Mouse (Mus musculus): ENCODE measurements at regions not wholly inside any gene's neighbourhood (a gene's known extent, or its start where the extent isn't known, plus 50 kb on each side); places are given as distances from the start of the nearest gene placed in this dataset.

DNA sequence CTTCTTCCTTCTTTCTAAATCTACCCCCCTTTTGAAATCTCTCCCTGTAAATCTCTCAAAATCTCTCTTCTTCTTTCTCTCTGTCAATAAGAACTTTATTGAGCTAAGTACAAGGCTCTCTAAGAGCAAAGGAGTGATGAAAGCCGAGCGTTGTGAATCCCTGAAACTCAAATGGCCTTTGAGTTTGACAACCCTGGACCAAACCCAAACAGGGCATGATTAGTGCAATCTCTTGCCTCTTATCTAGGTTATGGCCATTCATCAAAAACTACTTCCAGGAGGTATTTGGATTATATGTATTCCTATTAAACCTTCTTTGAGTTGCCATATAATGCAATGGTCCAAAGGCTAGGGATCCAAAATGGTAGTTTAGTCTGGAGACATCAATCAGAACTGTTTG is 304.0 kb downstream of the Inhba start:
- DNase-seq (ENCODE audit: low read depth, low spot score), result no peak

DNA sequence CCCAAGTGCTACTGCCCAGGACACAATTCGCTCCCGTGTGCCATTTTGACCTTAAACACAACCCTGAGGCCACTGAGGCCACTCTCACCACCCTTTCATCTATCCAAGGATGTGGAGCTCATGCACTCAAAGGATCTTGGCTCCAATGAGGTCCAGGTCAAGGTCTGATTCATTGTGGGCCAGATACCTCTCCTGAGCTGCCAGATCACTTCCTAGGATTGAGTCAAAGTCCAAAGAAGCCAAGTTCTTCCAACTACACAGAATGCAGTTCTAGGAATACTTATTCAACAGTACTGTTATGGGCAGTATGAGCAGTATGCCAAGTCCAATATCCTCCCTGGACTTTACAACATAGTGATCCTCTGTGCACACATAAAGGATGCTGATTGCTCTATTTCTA is 304.9 kb downstream of the Inhba start:
- no peak for DNase-seq (ENCODE audit: low read depth, low spot score)

DNA sequence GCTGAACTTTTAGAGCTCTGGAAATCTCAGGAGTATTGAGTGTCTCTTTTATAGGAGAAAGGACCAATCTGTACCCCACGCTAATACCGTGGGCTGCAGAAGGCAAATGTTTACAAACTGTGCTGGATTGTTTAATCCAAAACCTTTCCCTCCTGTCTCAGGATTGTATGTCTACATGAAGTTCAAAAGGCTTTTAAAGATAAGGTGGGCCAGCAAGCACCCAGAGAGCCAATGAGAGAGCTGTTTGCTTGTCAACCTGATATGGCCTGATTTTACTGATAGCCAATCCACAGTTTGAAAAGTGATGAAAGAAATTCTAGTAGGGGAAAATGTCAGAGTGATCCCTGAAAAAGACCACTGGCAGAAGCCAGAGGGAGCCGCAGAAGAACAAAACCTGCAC is 305.8 kb downstream of the Inhba start:
- no peak for DNase-seq (ENCODE audit: low read depth, low spot score)

DNA sequence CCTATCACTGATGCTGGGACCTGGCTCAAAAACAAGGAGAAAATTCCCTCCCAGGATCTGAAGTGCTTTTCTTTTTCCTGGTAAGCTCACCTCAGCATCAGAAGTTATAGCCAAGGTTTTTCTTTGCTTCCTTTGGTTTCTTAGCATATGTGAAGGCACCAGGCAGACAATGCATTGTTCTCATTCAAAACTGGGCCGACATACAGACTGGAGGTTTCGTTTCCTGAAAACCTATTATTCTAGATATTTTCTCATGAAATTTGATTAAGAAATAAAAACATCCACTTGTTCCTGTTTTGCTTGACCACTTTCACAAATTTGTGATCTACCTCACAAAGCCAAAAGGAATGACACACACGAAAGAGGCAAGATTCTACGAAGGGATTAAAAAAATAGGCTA is 308.7 kb downstream of the Inhba start:
- DNase-seq (ENCODE audit: low read depth, low spot score), result no peak

DNA sequence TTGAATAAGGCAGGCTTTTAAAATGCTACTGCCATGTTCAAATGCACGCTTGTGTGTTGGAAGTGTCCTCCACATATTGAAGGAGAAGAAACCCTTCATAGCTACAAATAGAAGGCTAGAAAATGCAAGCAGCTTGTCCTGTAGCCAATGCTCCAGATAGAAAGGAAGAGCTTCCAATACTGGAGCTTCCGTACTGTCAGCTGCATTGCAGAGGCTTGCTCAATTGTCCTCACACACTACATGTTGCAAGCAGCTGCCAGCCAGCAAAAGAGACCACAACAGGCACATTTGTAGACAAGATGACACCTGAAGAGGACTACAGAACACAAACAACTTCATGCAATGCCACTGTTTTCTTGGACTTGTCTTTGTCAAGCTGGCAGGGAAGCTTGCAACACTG is 314.0 kb downstream of the Inhba start:
- DNase-seq (ENCODE audit: low read depth, low spot score), result no peak

DNA sequence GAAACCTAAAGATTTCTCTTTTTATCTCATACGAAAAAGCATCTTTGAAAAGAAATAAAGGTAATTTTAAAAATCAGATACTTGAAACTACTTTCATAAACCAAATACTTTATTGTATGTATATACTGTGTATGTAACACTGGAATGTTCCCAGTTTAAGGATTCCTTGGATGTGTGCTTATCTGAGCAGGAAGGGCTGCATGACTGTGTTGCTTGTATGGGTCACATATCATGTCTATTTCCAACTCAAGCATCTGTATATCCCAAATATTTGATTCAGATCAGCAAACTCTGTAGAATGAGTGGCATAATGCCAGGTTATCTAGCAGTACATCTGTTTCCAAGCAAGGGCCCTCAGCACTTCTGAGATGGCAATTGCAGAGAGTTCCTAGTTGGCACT is 330.1 kb downstream of the Inhba start:
- DNase-seq (ENCODE audit: low read depth, low spot score), result no peak

DNA sequence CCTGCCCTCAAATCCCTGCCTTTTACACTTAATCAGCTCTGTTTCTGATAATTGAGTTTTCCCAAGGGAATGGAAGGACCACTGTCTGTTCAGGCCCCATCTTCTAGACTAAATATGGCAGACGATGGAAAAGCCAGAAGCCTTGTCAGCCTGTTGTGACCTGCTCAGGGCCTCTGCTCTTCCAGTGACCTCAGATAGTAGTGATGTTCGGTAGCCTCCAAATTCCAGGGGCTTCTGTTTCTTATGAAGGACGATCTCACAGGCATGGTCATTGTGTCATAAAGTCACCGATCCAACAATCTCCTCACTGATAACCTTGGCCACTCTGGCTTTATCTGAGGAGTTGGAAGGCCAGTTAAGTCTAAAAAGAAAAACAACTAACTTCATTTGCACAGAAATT is 330.5 kb downstream of the Inhba start:
- DNase-seq (ENCODE audit: low read depth, low spot score), result no peak

DNA sequence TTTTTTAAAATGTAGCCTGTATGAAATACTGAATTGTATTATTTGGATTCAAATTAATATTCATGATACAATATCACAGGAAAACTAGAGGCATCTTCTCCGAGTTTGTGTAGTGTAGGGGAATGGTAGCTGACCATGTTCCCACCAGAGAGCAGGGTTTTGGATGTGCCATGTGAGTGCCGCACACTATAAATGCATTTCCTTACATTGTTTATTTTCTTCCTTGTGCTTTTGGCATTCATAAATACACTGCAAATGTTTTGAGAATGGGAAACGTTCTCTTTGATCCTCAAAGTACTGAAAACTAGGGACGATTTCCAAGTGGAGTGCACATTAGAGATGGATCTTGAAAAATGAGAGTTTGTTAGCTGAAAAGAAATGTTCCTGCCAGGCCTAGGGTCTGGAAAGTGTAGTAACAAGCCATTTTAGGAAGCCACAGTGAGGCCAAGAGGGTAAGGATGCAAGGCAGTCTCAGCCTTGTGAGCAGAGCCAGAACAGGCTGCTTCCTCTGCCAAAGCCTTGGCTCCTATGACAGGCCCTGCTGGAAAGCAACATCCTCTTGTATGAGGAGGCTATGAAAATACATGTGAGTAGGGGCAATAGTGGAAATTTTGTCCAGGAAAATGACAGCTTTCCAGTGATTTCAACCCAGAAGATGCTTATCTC is 331.8 kb downstream of the Inhba start:
- peak; percentile 13 for DNase-seq (ENCODE audit: low read depth, low spot score)

DNA sequence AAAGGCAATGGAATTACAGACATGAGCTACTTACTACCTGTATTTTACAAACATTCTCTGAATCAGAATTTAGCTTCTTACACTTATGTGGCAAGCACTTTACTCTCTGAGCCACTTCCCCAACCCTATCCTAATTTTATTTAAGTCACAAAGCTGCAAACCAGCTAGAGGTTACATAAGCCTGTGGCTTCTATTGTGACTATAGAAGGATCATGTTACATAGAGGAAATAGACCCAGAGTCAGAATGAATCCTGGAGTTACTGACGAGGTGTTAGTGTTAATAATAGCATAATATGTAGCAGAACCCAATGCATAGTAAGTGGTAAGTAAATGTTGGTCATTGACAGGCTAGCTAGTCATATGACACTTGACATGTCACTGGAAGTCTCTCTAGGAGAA is 337.7 kb downstream of the Inhba start:
- DNase-seq (ENCODE audit: low read depth, low spot score), result no peak

DNA sequence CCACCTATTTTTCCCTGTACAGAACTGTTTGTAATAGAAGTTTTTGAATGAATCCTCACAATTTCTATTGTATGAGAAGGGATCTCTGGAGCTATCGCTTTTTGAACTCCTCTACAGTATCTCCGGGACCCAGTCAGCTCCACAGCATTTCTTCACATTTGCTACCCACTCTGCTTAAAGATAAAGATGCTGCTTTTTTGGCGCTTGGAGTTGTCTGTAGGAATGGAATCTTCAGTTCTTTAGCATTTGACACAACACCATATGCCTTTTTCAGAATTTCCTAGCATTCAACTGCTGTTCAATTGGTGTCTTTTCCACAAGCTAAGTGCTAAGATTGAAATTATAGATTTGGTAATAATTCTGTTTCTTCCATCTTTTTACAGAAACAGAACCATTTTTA is 338.4 kb downstream of the Inhba start:
- no peak for DNase-seq (ENCODE audit: low read depth, low spot score)

DNA sequence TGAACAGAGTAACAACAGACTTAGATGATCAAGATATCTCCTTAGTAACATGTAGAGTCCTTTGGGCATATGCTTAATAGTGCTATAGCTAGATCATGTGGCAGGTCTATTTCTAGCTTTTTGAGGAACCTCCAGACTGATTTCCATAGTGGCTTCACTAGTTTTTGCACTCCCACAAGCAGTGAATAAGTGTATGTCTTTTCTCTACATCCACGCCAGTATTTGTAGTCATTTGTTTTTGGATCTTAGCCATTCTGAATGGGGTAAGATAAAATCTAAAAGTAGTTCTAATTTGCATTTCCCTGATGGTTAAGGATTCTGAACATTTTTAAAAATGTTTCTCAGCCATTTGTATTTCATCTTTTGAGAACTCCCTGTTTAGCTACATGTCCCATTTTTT is 343.7 kb downstream of the Inhba start:
- DNase-seq (ENCODE audit: low read depth, low spot score), result no peak

DNA sequence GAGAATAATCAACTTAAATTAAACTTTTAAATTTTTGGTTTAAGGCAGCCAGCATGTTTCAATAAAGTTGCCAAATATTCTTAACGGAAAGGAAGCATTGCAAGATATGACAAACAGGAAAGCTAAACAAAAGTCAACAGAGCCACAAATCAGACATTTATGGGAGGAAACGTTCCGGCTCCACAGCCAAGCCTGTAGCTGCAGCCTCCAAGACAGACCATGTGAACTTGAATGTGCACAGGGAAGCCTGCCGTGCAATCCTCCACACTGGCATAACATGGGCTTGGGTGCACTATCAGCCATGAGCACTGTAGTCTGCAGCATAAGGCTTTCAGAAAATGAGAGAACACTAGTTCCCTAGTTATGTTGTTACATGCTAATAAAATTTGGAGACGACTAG is 367.8 kb downstream of the Inhba start:
- no peak for DNase-seq (ENCODE audit: low read depth, low spot score)

DNA sequence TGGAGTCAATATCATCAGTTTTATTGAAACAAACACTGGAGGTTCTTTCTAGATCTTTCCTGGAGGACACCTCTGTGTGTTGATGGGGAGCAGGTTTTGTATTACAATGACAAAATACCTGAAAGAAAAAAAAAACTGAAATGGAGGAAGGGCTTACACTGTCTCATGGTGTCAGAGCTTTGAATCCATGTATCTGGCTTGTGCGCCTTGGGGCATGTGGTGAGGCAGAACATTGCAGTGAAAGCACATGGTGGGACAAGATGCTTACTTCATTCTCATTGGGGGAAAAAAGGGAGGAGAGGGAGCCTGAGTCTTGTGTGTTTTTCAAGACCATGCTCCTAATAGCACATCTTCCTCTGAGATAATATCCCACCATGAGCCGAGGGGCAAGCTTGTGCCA is 368.3 kb downstream of the Inhba start:
- DNase-seq (ENCODE audit: low read depth, low spot score), result no peak

DNA sequence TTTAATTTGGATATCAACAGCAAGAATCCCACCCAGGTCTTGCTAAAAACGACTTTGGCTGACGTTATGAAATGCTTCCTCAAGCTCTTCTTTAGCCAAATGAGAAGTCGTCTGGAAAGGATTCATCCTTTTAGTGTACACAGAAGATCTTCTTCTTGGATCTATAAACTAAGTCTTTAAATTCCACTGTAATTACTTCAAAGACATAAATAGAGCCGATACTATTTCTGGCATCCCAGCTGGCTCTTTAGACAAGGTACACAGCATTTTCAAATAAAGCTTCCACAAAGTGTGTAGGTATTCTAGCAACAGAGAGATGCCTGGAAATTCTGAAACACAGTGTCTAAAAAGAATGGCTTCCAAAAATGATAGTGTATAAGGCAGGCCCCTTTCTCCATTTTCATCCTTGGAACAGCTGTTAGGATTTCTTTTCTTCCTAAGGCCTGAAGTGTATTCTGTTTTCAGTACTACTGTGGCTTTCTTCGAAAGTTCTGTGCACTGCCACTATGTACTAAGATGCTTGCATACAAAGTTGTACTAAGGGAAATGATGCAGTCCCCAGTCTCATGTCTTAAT is 371.4 kb downstream of the Inhba start:
- DNase-seq (ENCODE audit: low read depth, low spot score), result no peak

DNA sequence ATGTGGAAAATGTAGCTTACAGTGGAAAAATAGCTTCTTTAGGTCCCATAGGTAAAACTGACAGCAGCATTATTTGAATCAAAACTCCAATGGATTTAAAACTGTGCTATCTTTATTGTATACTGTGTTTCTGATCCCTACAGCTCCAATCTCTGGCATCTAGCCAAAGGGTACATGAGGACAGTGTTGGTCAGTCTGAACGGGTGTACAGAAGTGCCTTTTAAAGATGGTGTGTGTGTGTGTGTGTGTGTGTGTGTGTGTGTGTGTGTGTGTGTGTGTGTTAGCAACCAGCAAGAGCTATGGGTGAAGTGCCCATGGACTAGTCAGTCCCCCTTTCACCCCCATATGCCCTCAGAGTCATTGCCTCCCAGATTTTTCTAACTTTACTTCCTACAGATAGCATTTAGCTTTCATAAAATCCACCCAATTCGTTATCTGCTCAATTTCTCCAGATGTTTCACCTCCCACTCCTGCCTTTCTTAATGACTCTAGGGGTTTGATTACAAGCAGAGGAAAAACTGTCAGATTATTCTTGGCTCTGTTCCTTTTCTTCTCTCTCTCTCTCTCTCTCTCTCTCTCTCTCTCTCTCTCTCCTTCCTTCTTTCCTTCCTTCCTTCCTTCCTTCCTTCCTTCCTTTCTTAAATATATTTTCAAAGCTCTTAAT is 404.8 kb downstream of the Inhba start:
- DNase-seq (ENCODE audit: low read depth, low spot score), result no peak

DNA sequence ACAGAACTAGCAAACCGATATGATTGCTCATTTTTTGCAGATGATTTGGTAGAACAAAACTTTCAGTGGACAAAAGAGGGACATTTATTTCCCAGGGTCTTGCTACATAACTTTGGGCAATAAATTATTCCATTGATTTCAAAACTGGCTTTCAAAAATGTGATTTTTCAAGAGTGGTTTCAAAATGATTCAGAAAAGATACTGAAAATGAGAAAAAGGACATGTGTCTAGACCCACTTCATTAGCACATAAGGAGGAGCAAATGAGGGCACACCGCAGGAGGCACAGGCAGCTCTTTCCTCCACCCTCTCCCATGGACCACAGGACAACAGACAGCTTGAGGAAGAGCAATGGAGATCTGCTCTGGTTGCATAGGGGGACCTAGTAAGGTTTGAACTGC is 412.5 kb downstream of the Inhba start:
- no peak for DNase-seq (ENCODE audit: low read depth, low spot score)

DNA sequence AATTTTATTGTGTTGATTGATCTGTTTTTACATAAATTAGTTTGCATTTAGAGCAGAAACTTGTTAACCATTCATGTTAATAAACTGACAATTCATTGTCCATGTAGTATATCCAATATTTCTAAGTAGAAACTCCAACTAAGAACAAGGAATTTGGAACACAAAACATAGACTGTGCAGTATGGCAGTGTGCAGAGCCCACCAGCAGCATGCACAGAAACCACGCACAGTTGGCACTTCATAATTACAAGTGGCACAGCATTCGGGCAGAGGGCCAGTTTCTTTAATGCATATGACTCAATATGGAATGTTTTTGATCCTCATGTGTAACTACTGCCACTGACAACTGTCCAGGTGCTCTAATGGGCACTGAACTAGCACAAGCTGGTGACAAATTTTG is 423.8 kb downstream of the Inhba start:
- DNase-seq (ENCODE audit: low read depth, low spot score), result no peak

DNA sequence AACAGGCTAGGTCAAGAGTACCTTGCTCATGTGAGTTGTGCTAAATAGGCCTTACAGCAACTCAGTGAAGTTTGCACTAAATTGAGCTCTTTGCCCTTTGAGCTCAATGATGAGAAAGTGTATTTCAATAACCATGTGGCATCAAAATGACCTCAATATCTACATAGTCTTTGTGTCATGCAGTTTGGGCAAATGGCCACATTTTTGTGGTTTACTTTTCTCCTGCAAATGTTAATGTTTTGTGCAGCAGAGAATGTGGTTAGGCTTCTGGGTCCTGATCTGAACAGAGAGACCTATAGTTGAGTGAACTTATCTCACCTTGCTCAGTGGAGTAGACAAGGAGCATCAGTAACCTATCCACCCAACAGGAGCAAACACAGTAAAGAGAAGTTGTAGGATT is 441.6 kb downstream of the Inhba start:
- DNase-seq (ENCODE audit: low read depth, low spot score), result no peak

DNA sequence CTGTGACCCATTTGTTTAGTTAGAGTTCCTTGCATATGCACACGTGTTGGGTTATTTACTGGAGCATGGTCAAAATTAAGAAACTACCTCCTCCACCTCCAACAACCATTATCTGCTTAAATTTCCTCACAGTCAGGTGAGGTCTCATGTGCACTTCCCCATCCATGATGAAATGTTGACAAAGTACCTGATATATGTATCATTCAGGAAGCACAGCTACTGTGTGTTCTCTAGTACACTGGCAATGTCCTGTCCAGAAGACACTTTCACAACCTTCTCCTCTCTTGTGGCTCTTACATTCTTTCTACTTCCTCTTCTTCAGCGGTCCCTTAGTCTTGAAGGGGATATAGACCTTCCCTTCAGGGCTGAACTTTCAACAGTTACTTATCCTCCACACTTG is 448.1 kb downstream of the Inhba start:
- DNase-seq (ENCODE audit: low read depth, low spot score), result no peak

DNA sequence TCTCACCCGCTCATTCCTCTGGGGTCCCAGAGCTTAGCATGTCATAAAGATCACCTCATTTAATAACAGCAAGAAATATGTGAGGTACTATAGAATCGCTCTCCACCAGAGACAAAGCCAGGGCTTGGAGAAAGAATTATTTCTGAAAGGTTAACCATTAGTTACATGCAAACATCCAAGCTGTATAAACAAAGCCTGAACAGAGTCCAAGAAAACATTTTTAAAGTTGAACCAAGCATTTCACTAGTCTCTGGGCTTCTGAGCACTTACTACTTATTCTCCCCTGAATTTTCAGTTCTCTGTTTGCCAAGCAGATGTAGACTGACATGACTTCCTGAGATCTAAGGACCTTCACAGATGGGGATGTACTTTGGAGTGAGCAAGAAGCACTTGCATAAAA is 450.0 kb downstream of the Inhba start:
- no peak for DNase-seq (ENCODE audit: low read depth, low spot score)

DNA sequence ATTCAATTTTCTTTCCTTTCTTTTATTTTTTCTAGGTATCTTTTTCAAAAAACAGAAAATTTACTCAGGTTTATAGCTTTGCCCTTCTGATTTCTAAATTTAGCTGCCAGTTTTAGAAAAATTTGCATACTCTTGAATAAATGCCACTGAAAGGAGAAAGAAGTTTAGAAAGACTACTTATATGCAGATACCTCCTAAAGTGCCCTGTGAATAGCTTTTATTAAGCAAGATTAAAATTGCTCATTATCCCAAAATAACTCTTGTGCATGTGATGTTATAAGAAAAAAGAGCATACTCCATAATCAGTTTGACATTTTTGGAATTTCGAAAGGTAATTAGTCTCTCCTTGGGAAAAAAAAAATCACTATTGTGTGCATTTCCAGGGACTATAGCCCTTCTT is 453.2 kb downstream of the Inhba start:
- no peak for DNase-seq (ENCODE audit: low read depth, low spot score)

DNA sequence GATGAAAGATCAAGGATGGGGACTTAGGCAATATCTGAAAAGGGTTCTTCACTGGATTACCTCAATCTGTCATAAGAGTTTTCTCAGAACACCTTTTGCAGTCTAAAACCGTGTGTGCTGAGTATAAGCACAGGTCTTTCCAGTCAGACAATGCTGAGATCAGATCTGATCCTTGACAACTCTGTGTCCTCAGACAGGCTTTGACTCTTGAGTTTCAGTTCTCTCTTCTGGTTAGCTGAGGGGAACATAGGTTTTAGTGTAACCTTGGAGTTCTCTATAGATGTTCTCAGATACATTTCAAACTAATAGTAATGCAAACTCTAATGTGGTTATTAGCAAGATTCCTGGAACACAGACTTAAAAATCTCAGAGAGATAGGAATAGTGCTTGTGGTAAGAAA is 453.7 kb downstream of the Inhba start:
- DNase-seq (ENCODE audit: low read depth, low spot score), result no peak

DNA sequence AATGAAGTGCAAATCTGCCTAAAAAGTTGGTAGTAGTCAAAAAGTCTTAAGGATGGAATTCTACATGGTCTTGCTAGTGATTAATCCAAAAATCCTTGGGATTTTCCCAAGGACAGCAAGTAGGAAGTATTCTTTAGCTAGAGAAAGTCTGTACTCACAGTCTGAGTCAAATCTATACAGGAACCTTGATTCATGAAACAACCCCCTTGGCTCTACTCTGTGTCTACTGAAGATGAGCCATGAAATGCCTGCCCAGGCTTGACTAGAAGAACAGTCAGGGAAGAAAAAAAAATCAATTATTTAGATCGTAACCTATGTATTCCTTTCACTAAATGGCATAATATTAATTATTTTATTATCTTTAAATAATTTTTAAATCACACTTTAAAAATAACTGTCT is 454.2 kb downstream of the Inhba start:
- no peak for DNase-seq (ENCODE audit: low read depth, low spot score)

DNA sequence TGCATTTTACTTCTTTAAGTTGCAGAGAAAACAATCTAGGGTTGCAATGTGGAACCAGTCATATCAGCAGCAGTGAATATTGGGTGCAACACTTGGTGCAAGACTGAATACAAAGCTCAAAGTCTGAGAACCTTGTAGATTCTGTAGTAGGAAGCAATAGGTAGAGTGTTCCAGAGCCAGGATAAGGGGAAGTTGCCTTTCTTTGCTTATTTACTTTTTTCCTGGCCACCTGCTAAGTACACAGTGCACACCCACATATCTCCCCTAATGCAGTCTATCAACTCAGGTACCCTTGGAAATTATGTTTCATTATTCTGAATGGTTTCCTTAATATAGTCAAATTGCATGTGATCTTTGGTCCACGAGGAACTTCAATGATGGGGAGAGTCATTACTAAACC is 464.9 kb downstream of the Inhba start:
- DNase-seq (ENCODE audit: low read depth, low spot score), result no peak

Data from skeletal muscle tissue, adult 2 months (tissue).